Mouse (Mus musculus): ENCODE measurements around the gene Ahdc1. TPM values are rescaled to one million over a fixed set of nuclear protein-coding genes. Genes with fewer than 3 reads are reported as not detected.

The Ahdc1 gene
- polyA plus RNA-seq, 1 experiment from 2014 or later = 10.4 TPM

- Histone ChIP-seq H3K4me2 (ENCODE audit: low read length) (peak overlapping the region; percentile 99), H3K9me3 (ENCODE audit: control insufficient read depth, low read length) (no peaks in the 10 kb centered on the region), H3K27me3 (replicated peaks; ENCODE audit: control insufficient read depth, insufficient read depth, low read length) (no peaks in the 10 kb centered on the region), H3K9ac (ENCODE audit: low read depth, low read length) (no peak overlapping the region; the same call in 1 of the 2 replicates), H3K27ac (ENCODE audit: low read depth, low read length) (no peak overlapping the region), H3K4me3 (ENCODE audit: low read length) (peak overlapping the region; percentile 59), H3K36me3 (ENCODE audit: control insufficient read depth, insufficient read depth, low read length) (no peaks in the 10 kb centered on the region), H3K4me1 (ENCODE audit: control insufficient read depth, insufficient read depth, low read depth, low read length) (peaks cover 83% of the 10 kb centered on the region)
- ATAC-seq = no peak
- WGBS = 17% methylated on average over 18 of the region's 18 CpGs
Measured at GRCm38 (mm10) chr4:133039832-133040231, 28.8 kb downstream of the Ahdc1 start.

GRCm38 (mm10) chr4:133040241-133040904 is 29.3 kb downstream of the Ahdc1 start:
- no peaks in the 10 kb centered on the region for H3K9me3 ChIP-seq (ENCODE audit: control insufficient read depth, low read length)
- H3K36me3 ChIP-seq (ENCODE audit: control insufficient read depth, insufficient read depth, low read length) = no peaks in the 10 kb centered on the region
- no peak overlapping the region for H3K27ac ChIP-seq (ENCODE audit: low read depth, low read length)
- WGBS = 44% methylated on average over 14 of the region's 14 CpGs
- no peak overlapping the region; the same call in 1 of the 2 replicates for H3K9ac ChIP-seq (ENCODE audit: low read depth, low read length)
- H3K4me1 ChIP-seq (ENCODE audit: control insufficient read depth, insufficient read depth, low read depth, low read length) = peaks cover 84% of the 10 kb centered on the region
- peak overlapping the region; percentile 99 for H3K4me2 ChIP-seq (ENCODE audit: low read length)
- H3K4me3 ChIP-seq (ENCODE audit: low read length) = peak overlapping the region; percentile 15; the same call in 1 of the 2 replicates
- no peak for ATAC-seq
- H3K27me3 ChIP-seq (replicated peaks; ENCODE audit: control insufficient read depth, insufficient read depth, low read length) = no peaks in the 10 kb centered on the region

- peak overlapping the region; percentile 22; the same call in 1 of the 2 replicates for H3K4me3 ChIP-seq (ENCODE audit: low read length)
- no peak for ATAC-seq
- H3K4me1 ChIP-seq (ENCODE audit: control insufficient read depth, insufficient read depth, low read depth, low read length) = peaks cover 96% of the 10 kb centered on the region
- H3K9ac ChIP-seq (ENCODE audit: low read depth, low read length) = peak overlapping the region; percentile 56
- H3K27ac ChIP-seq (ENCODE audit: low read depth, low read length) = peak overlapping the region; percentile 90
- no peaks in the 10 kb centered on the region for H3K36me3 ChIP-seq (ENCODE audit: control insufficient read depth, insufficient read depth, low read length)
- 28% methylated on average over 4 of the region's 4 CpGs for WGBS
- H3K9me3 ChIP-seq (ENCODE audit: control insufficient read depth, low read length) = no peaks in the 10 kb centered on the region
- H3K27me3 ChIP-seq (replicated peaks; ENCODE audit: control insufficient read depth, insufficient read depth, low read length) = no peaks in the 10 kb centered on the region
- peak overlapping the region; percentile 56 for H3K4me2 ChIP-seq (ENCODE audit: low read length)
Measured at GRCm38 (mm10) chr4:133042244-133042643, 31.2 kb downstream of the Ahdc1 start.

- 7% methylated on average over 28 of the region's 28 CpGs for WGBS
Measured at GRCm38 (mm10) chr4:133042651-133043635, 31.9 kb downstream of the Ahdc1 start.

GRCm38 (mm10) chr4:133043798-133044646 is 33.0 kb downstream of the Ahdc1 start:
- Histone ChIP-seq H3K9ac (ENCODE audit: low read depth, low read length) (peak overlapping the region; percentile 25; the same call in 1 of the 2 replicates), H3K4me1 (ENCODE audit: control insufficient read depth, insufficient read depth, low read depth, low read length) (peaks cover 96% of the 10 kb centered on the region), H3K4me3 (ENCODE audit: low read length) (no peak overlapping the region), H3K4me2 (ENCODE audit: low read length) (peak overlapping the region; percentile 56; the same call in 1 of the 2 replicates), H3K27ac (ENCODE audit: low read depth, low read length) (peak overlapping the region; percentile 90), H3K9me3 (ENCODE audit: control insufficient read depth, low read length) (no peaks in the 10 kb centered on the region), H3K36me3 (ENCODE audit: control insufficient read depth, insufficient read depth, low read length) (no peaks in the 10 kb centered on the region), H3K27me3 (replicated peaks; ENCODE audit: control insufficient read depth, insufficient read depth, low read length) (no peaks in the 10 kb centered on the region)
- WGBS = 40% methylated on average over 6 of the region's 6 CpGs
- no peak for ATAC-seq

More at GRCm38 (mm10) chr4:133042651-133043635, 31.9 kb downstream of the Ahdc1 start:
- Histone ChIP-seq H3K27ac (ENCODE audit: low read depth, low read length) (peak overlapping the region; percentile 90), H3K36me3 (ENCODE audit: control insufficient read depth, insufficient read depth, low read length) (no peaks in the 10 kb centered on the region), H3K9ac (ENCODE audit: low read depth, low read length) (peak overlapping the region; percentile 56), H3K9me3 (ENCODE audit: control insufficient read depth, low read length) (no peaks in the 10 kb centered on the region), H3K4me1 (ENCODE audit: control insufficient read depth, insufficient read depth, low read depth, low read length) (peaks cover 96% of the 10 kb centered on the region), H3K4me3 (ENCODE audit: low read length) (peak overlapping the region; percentile 22), H3K4me2 (ENCODE audit: low read length) (peak overlapping the region; percentile 56), H3K27me3 (replicated peaks; ENCODE audit: control insufficient read depth, insufficient read depth, low read length) (no peaks in the 10 kb centered on the region)
- ATAC-seq = peak; percentile 84

- Histone ChIP-seq H3K4me3 (ENCODE audit: low read length) (no peak overlapping the region), H3K4me2 (ENCODE audit: low read length) (no peak overlapping the region), H3K36me3 (ENCODE audit: control insufficient read depth, insufficient read depth, low read length) (no peaks in the 10 kb centered on the region), H3K27ac (ENCODE audit: low read depth, low read length) (peak overlapping the region; percentile 90), H3K4me1 (ENCODE audit: control insufficient read depth, insufficient read depth, low read depth, low read length) (peaks cover 97% of the 10 kb centered on the region), H3K27me3 (replicated peaks; ENCODE audit: control insufficient read depth, insufficient read depth, low read length) (no peaks in the 10 kb centered on the region), H3K9me3 (ENCODE audit: control insufficient read depth, low read length) (no peaks in the 10 kb centered on the region), H3K9ac (ENCODE audit: low read depth, low read length) (peak overlapping the region; percentile 25; the same call in 1 of the 2 replicates)
- ATAC-seq = no peak
- 28% methylated on average over 6 of the region's 6 CpGs for WGBS
Measured at GRCm38 (mm10) chr4:133044647-133045094, 33.6 kb downstream of the Ahdc1 start.

- Histone ChIP-seq H3K4me3 (ENCODE audit: low read length) (no peak overlapping the region), H3K4me2 (ENCODE audit: low read length) (no peak overlapping the region; the same call in 1 of the 2 replicates), H3K9ac (ENCODE audit: low read depth, low read length) (peak overlapping the region; percentile 28; the same call in 1 of the 2 replicates), H3K9me3 (ENCODE audit: control insufficient read depth, low read length) (no peaks in the 10 kb centered on the region), H3K4me1 (ENCODE audit: control insufficient read depth, insufficient read depth, low read depth, low read length) (peaks cover 99% of the 10 kb centered on the region), H3K27me3 (replicated peaks; ENCODE audit: control insufficient read depth, insufficient read depth, low read length) (no peaks in the 10 kb centered on the region), H3K27ac (ENCODE audit: low read depth, low read length) (peak overlapping the region; percentile 54), H3K36me3 (ENCODE audit: control insufficient read depth, insufficient read depth, low read length) (no peaks in the 10 kb centered on the region)
- 34% methylated on average over 11 of the region's 11 CpGs for WGBS
- no peak for ATAC-seq
Measured at GRCm38 (mm10) chr4:133045771-133046474, 34.9 kb downstream of the Ahdc1 start.
